Mouse (Mus musculus): ENCODE results near the gene Dnah17. TPM values are rescaled to one million over a fixed set of nuclear protein-coding genes. Genes with fewer than 3 reads are reported as not detected.

Dnah17 gene
- total RNA-seq (2021): under 1 TPM; 0.08 to 0.42 TPM
- long read RNA-seq, experiment 1: 0 reads
- long read RNA-seq, experiment 2, partial matches to known transcripts: 0 of 2 reads
- long read RNA-seq, experiment 2, other reads (novel, unspliced or antisense): 2 of 2 reads

DNA sequence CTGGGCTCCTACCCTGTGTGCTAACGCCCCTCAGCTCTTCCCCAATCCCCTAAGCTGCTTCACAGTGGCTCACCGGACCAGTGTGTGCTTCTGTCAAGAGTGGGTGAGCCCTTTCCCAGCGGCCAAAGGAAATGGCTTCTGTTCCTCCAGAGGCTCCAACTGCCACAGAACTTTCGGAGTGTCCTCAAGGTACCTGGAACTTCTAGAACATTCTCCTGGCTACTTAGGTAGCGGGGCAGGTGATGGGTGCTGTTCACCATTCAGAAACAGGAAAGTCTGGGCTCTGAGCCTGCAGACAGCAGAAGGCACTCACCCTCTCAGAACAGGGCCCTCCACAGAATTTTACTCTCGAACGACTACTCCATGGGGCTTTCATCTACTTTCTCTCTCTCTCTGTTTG lies at the start of gene Dnah17:
Gene Dnah17, minus strand, starts transcription at position 101 of the 400 bp plus-strand sequence.
- no peak for DNase-seq (ENCODE audit: low spot score in 2 of 2)

DNA sequence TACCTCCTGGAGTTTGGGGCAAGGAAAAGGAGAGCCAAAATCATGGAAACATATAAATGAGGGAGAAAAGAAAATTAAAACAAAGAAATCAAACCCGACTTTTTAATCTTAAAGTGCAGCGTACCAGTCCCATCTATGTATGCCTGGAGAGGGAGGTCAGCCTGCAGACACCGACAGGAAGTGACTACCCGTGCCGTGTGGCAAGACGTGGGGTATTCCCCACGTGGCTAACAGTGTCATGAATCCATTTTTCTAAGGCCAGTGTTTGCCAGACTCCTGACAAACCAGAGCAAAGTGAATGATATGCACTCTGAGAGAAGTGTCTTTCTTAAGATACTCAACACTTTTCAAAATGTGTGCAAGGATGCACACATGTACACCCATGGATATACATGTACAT lies 49.8 kb upstream of the Dnah17 start:
- no peak for DNase-seq (ENCODE audit: low spot score in 2 of 2)

DNA sequence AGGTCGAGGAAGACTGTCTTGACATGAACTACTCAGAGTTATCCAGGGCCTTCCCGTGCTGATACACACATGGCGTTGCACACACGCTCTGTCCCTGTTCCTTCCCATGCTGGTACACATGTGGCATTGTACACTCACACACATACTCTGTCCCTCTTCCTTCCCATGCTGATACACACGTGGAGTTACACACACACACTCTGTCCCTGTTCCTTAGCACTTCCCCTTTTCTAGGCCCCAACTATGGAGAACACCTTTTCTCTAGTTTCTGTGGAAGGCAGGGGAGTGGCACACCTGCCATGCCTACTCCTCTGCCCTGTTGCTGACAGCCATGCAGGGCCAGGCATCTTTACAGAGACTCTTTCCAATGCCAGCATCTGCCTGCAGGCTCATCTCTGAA lies 47.8 kb upstream of the Dnah17 start:
- no peak for DNase-seq (ENCODE audit: low spot score in 2 of 2)

DNA sequence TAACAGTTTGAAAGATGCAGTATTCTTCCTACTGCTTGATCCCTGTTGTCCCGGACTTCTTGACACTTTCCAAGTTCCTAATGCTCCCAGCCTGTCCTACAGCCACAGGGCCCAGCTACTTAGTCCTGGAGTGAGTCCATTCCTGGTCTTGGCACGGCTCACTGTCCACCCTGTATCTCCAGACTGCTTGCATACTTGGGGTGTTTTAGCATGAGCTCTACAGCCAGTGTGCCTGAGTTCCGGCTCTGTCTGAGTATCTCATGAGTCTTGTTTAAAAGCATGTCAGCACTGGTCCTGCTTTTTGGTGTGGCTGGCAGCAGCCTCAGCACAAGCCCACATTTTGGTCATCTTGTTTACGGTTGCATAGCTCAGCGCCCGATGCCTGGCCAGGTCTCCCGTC lies 44.3 kb upstream of the Dnah17 start:
- DNase-seq (ENCODE audit: low spot score in 2 of 2): no peak

DNA sequence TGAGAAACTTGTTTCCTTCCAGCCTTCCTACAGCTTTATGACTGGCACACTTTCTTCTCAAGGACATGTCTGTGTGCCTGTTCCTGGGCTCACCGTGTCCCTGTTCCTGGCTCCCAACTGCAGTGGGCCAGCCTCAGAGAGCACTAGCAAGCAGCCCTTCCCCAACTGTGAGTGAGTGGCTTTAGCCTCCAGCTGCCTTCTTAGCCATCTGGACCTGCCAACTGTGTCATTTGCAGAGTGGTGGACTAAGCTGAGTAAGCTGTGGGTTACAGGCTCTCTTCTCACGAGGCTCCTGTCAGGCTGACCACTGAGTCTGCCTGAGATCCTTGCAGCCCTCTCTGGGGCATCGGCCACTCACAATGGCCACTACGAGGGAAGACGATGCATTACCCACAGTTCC lies 42.3 kb upstream of the Dnah17 start:
- no peak for DNase-seq (ENCODE audit: low spot score in 2 of 2)

DNA sequence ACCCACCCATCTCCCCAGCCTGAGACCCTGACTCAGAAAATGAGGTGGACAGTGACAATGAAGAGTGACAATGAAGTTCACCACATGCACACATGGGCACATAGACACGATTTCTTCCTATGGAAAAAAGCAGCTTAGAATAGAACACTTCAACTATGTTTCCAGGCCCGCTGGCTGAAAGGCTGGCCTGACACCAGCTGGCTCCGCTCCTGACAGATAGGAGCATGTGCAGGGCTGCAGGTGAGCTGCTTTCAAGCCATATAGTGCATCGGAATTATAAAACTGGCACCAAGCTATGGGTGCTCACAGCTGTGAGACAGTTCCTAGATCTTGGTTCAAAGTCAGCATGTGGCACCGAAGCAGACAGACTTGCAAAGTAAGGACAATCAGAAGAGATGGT lies 39.9 kb upstream of the Dnah17 start:
- no peak for DNase-seq (ENCODE audit: low spot score in 2 of 2)

DNA sequence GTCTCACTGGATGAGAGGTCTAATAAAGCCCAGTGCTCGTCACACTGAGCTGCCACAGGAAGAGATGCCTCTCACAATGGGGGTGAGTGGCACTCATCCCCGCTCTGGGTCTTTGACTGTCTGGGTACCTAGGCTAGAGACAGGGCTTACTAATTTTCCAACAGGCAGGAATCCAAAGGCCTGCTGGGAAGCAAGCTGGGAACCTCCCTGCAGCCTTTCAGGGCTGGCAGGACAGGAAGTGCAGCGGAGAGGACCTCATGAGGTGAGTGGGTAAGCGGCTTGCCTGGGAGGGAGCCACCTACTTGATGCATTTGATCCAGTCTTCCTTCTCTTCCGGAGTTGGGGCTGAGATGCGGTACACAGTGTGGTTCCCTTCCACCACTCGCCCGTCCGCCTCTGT lies 38.3 kb upstream of the Dnah17 start:
- no peak for DNase-seq (ENCODE audit: low spot score in 2 of 2)

DNA sequence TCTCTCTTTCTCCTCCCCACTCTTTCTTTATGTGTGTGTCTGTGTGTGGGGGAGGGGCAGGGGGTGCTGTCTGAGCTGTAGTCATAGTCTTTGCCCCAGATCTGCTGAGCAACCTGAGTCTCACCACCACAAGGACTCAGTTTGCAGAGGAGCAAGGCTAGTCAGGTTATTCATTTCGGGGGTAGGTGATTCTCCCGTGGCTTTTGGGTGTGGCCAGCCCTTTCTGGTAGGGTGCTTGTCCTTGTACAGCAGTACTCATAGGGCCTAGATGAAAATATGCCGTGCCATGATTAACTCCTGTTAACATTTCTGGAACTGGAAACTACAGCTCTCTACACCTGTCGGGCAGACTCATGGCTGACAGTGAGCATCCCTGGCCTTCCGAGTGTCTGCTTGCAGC lies 36.2 kb upstream of the Dnah17 start:
- no peak for DNase-seq (ENCODE audit: low spot score in 2 of 2)

DNA sequence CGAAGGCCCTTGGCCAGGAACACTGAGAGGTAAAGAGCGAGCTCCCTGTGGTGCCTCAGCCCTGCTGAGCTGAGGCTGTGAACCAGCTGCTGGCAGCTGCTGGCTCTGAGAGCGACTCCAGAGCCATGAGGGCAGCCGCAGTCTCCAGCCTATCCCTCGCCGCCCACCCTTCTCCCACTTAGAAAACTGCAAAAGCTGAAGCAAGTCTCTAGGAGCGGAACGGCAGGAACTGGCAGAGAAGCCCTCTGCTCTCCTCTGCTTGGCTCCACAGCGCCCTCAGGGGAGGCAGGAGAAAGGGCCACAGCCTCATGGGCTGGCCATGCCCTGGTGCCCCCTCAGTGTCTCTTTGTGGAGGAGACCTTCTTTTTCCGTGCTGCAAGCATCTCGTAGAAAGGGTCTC lies 35.2 kb upstream of the Dnah17 start:
- no peak for DNase-seq (ENCODE audit: low spot score in 2 of 2)

DNA sequence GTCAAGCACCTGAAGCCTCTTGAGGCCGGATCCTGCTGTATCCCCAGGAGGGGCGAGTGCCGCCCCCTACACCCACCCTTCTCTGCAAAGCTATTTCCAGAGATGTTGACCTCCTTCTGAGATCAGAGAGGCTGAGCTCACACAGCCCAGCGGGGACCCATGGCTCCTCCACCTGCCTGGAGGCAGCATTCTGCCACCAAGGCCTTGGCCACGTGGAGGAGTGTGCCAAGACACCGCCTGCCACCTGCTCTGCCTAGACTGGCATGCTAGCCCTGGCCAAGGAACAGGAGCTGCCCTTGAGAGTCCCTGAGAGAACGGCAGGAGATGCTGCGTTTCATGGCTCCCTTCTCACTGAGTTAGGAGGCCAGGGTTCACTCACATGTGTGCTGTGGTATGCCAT lies 34.1 kb upstream of the Dnah17 start:
- no peak for DNase-seq (ENCODE audit: low spot score in 2 of 2)

DNA sequence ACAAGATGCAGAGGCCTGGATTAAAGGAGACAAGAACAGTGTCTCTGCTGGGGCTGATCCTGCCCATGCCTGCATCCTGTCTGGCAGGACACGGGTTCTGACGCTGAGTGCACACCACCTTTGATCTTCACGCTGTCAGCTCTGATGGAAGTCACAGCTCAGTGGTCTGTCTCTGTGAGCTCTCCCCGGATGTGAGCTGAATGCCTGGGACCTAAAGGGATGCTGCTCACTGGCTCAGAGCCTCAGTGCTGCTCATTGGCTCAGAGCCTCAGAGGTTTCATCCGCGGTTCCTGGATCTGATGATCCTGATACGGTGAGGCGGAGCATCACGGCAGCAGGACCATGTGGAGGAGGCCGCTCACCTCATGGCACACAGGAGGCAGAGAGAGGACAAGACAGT lies 31.8 kb upstream of the Dnah17 start:
- no peak for DNase-seq (ENCODE audit: low spot score in 2 of 2)

DNA sequence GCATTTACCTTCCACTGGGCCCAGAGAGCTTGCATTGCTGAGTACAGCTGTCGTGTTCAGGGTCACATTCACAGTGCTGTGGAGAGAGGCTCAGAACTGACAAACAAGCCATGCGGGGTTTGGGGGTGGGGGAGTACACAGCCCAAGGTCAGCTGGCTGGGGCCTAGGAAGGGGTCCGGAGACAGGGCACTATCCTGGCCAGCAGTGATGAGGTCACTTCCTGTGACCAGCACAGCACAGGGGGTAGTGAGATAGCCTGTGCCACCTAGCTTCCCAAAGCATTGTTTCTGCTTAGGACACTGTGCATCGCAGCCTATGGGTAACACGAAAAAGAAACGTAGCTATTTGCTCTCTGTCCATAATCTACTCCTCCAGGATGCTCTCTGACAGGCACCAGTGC lies 30.8 kb upstream of the Dnah17 start:
- DNase-seq (ENCODE audit: low spot score in 2 of 2): no peak

DNA sequence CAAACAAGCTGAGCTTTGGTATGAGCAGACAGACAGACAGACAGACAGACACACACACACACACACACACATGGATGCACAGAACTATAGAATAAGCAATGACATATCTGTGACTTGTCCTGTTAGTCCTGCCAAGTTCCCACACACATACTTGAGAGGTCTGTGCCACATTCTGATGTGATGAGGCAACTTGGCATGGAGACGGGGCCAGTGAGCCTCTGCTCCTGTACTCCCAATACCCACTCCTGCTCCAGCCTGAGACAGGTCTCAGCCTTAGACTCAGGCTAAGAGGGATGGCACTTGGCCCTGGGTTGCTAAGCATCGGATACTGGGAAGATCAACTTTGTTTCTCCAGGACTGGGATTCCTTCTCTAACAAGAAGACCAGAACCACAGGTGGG lies 30.3 kb upstream of the Dnah17 start:
- DNase-seq (ENCODE audit: low spot score in 2 of 2): no peak

DNA sequence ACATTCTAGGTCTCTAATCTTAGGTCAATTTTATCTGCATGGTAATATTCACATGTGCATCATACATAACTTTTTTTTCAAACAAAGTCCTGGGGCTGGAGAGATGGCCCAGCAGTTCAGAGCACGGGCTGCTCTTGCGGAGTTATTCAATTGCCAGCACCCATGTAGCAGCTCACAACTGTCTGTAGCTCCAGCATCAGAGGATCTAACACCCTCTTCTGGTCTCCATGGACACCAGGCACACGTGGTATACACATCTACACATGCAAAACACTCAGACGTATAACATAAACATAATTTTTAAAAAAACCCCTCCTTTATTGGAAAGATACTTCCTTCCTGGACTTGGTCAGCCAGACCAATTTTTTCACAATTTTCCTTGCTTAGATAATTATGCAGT lies 28.3 kb upstream of the Dnah17 start:
- DNase-seq (ENCODE audit: low spot score in 2 of 2): no peak

DNA sequence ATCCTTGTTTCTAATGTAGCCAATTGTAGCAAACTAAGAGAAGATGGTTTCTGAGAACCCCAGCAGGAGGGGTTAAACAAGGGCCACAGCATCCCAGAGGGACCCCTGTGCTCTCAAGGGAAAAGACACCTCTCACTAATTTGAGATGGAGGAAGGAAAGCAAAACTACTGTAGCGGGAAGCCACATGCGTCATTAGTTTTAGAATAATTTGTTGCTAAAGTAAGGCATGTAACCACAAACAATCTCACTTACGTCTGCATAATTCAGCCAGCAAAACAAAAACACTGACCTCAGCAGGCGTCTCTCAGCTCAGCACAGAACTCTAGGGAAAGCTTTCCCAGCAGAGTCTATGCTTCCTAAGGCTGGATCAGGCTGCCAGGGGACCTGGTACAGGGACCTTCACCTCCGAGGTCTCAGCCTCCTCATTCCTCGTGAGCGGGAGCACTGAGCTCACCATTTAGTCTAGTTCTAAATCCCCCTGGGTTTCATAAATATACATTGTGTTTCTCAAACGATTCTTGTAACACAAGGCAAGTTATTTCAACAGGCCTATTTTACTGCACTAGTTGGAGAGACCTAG lies 26.1 kb upstream of the Dnah17 start:
- no peak for DNase-seq (ENCODE audit: low spot score in 2 of 2)

DNA sequence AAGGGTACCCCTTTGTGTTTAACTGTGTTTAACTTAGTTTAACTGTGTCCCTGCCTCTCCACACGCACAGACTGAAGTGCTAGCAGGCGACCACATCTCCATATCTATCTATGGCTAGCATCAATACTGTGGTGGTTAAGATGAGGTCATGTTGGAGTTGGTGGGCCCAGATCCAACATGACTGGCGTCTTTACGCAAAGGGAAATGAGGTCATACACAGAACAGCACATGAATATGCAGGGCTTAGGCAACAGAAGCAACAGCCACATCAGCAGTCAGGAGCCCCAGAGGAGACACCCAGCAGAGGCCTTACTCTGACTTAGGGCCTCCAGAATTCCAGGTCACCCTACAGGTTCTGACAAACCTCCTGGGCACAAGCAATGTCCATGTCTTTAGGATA lies 22.5 kb upstream of the Dnah17 start:
- no peak for DNase-seq (ENCODE audit: low spot score in 2 of 2)

DNA sequence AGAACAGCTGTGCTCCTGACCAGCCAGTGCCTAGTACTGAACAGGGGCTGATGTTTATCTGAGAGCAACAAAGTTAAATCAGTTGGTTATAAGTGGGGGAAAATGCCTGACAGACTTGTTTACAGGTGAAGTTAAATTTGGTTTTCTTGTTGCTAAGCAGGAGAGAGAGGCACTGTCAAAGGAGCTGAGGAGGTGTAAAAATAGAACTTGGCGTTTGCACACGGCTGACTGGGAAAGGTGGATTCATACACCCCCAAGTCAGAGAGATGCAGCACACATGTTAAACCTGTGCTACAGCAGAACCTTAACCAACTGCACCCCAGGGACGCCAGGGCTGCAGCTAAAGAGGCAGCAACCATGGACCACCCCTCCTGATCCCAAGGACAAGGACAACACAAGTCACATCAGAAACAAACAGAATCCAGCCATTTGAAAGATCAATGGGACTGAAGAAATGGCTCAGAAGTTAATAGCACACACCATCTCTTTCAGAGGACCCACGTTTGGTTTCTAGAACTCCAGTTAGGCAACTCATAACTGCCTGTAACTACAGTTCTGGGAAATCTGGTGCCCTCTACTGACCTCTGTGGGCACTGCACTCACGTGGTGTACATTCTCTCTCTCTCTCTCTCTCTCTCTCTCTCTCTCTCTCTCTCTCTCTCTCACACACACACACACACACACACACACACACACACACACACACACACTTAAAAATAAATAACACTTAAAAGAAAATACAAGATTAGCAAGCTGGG lies 21.2 kb upstream of the Dnah17 start:
- no peak for DNase-seq (ENCODE audit: low spot score in 2 of 2)

DNA sequence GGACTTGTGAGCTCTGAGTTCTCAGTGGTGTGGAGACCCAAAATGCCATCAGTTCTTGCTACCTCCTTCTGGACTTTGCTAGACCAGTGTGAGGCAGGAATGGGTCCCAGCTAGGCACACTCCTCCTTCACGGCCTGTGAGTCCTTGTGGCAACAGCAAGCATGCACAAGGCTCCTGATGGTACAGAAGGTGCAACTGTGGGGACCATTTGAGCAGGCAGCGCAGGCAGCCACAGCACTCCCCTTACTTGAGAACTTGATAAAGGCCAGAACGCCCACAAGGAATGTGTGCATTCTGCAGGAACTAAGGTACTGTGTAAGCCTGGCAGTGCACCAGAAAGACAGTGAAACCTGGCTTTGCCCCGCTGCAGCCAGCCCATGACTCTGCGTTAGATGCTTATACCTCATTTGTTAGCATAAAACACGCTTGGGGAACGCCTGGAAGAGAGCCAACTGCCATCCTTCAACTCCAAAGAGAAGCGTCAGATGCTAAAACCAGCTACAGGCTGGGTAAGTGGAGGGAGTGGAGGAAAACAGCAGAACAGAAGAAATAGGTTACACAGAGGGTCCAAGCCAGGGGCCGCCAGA lies 19.8 kb upstream of the Dnah17 start:
- DNase-seq (ENCODE audit: low spot score in 2 of 2): no peak

DNA sequence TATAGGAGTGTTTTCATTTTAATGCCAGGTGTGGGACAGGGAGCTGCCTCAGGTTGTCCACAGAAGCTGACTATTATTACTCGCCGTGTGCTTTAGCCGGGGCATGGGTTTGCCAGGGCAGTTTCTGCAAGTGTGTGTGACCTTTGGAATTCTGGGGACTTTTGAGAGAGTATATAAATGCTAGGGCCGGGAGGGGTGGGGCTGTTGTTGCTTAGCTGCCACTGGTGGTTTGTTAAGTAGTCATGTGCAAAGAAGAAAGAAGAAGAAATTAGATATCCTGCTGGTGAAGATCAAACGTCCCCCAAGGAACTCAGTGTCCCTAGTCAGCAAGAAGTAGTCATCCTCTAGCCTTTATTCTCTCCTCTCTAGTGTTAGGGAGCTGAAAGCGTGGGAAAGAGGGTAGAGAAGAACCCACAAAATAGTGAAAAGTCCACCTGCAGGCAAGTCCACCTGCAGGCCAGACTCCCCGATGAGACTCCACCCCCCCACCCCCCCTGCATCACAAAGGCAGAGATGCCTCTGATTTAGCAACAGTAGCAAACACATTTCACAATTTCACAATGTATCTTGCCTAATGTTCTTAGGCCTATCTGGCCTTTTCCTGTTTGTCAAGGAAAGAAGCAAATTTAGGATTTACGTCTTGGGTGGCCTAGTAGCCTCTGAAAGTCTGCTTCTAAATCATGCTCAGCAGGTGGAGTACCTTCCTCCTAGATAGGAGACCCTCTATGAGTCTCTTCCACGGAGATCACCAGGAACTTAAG lies 17.6 kb upstream of the Dnah17 start:
- DNase-seq (ENCODE audit: low spot score in 2 of 2): no peak

DNA sequence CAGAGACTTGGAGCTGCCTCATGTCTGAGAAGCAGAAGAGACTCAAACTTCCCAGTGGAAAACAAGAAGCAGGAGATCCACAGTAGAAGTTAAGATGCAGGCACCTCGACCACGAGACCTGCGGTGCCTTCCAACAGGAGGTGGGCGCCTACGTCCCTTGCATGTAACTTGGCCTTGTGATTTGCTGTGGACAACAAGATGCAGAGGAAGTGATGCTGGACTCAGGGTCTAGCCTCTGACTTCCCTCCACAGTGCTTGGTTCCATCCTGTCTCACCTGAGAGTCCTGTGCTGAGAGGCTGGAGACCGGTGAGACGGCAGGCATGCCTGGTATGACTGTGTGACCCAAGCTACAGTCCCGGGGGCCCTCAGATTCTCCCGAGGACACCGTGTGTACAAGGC lies 16.0 kb upstream of the Dnah17 start:
- DNase-seq (ENCODE audit: low spot score in 2 of 2): no peak

DNA sequence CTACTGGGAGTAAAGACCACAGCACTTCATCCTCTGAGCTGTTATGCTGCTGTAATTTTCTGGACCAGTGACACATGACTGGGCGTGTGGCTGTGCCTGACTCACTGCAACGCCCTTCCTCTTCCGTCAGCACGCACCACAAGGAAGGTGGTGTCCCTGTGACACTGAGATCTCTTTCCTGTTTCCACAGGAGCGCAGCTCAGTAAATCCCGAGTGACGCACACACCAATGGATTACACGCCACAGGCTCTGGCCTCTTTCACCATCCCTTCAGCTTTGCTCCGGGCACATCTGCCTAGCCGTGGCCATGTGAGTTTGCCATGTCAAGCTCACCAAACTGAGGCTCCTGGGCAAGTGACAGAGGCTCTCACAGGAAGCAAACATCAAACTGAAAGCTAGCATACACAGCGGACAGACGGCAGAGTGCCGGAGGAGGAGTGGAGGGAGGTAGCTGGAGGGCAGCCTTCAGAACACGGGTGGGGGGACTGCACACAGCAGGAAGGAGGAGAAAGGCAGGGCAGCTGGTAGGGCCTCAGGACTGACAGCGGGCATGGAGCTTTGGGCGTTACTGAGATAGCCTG lies 15.4 kb upstream of the Dnah17 start:
- no peak for DNase-seq (ENCODE audit: low spot score in 2 of 2)

DNA sequence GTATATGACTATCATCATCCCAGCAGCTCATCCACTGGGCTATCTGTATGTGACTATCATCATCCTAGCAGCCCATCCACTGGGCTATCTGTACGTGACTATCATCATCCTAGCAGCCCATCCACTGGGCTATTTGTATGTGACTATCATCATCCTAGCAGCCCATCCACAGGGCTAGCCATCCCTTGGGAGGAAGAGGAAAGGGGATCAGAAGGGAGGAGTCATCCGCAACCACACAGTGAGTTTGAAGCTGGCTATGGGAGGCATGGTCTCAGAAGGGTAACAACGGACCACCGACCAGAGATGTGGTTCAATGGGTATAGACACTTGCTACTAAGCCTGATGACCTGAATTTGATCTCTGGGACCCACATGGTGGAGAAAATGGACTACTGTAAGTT lies 14.7 kb upstream of the Dnah17 start:
- no peak for DNase-seq (ENCODE audit: low spot score in 2 of 2)
